Mouse (Mus musculus) cerebral cortex, adult 2 months (tissue): ENCODE measurements around the gene Cltrn.

Experiments used
- WGBS: fragments of 180-500 bp; shearing (Covaris S2); methylation state at CpG from one replicate; pipeline ENCODE4 v1.1.7; 2018; 5-methylcytosine and 5-hydroxymethylcytosine counted together

Cltrn gene

DNA sequence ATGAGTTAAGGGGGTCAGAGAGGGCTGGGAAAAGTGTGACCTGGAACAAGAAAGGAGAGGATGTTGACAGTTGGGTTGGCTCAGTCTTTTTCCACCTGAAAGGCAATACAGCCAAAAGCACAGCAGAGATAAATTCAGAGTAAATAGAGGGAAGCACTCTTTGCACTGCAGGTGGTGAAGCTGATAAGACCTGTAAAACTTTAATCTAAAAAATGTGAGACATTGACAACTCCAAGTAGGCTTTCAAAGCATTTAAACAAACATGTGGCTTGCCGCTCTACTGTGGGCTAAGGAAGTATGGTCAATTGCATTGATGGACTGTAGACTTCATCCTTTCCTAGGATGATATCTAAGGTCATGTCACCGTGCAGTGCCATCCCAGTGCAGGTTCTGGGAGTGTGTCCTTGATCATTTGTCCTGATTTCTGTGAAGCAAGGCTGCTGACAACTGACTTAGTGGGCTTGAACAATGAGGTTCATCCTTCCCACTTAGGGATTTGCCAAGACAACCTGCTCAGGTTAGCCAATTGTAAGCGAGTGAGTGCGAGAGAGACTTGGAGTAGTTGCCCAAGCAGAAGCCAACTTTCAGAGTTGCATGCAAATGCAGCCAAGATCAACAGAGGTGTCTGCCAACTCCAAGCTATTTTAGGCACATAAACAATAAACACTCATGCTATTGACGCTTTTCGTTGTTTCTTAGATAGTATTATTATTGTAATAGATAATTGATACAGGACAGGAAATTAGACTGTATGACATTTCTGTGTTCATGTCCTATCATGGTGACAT, 57.0 kb downstream of the Cltrn start:
- WGBS: 71% methylated on average over 6 of the region's 6 CpGs

DNA sequence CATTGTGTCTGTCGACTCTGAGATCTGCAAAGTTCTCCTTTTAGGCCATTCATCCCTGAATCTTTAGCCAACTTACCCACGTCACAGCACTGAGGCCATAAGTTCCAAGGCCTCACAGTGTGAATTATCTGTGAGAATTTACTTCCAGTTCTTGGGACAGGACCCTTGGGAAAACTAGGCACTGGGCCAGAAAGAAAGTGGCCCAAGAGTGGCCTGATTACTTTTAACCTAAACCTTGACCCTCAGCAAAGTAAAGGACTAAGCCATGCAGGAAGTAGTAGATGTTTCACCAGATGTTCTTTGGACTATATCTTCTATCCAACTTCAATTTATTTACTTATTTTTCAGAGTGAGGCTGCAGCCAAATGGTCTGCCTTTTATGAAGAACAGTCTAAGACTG, 64.1 kb downstream of the Cltrn start:
- WGBS: 74% methylated on average over 2 of the region's 2 CpGs

DNA sequence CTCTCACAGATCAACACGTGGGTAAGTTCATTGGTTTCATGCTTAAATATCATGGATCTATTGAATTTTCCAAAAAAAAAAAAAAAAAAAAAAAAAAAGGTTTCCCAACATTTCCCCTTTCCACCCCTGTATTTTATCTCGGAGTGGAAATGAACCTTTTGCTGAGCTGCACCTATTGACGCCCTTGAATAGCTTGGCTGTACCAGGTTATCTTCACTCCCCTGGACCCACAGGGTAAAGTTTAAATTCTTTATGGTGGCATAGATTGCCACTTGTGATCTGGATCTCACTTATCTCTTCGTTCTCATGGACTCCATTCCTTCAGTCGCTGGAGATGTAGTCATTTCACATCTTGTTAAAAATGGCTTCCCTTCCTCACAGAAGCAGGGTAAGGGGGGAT, 66.0 kb downstream of the Cltrn start:
- 81% methylated on average over 5 of the region's 5 CpGs for WGBS

DNA sequence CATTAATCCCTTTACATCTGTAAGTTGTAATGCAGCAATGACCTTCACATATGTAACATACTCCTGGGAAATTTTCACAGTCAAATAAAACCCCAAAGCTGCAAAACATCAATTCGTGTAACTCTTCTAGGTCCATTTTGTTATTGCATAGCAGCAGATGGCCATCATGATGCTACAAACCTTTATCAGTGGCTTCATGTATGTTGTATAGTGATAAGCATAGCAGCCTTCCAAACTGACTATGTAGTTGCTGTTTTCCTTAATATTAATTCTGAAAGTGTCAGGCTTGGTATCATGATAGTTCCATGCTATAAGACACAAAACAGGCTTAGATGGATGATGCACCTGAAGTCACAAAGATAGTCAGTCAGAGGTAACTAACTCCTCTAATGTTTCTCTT, 76.1 kb downstream of the Cltrn start:
- 91% methylated on average over 1 of the region's 1 CpGs for WGBS
